Mouse (Mus musculus) forebrain, embryonic 16.5 days (tissue): Measurements from ENCODE around the gene Grm4. TPM values are rescaled to one million over a fixed set of nuclear protein-coding genes. Genes with fewer than 3 reads are reported as not detected.

ENCODE experiments used
- ATAC-seq: fragments of 200-750 bp; cut with Nextera tagmentation; 2 replicates; pipeline ENCODE4 v1.8.0; 2017; ENCODE audit warnings: mild to moderate bottlenecking, moderate library complexity
- H3K27ac ChIP-seq: fragments of 300-500 bp; sonication (generic); 2 replicates; pipeline ENCODE4 v1.5.1; 2014; ENCODE audit warnings: low read length, control low read depth
- H3K27me3 ChIP-seq: fragments of 300-500 bp; sonication (generic); replicated peaks from 2 replicates; pipeline ENCODE4 v1.6.1; 2014; ENCODE audit warnings: low read length; ENCODE audit not compliant: control insufficient read depth, insufficient read depth
- H3K36me3 ChIP-seq: fragments of 300-500 bp; sonication (generic); 2 replicates; pipeline ENCODE4 v1.6.1; 2014; ENCODE audit not compliant: control insufficient read depth, insufficient read depth
- H3K4me1 ChIP-seq: fragments of 300-500 bp; sonication (generic); replicated peaks from 2 replicates; pipeline ENCODE4 v1.6.1; 2014; ENCODE audit warnings: low read length; ENCODE audit not compliant: control insufficient read depth, insufficient read depth
- H3K4me2 ChIP-seq: fragments of 300-500 bp; sonication (generic); 2 replicates; pipeline ENCODE4 v1.6.1; 2014; ENCODE audit warnings: mild to moderate bottlenecking, low read length, control low read depth
- H3K4me3 ChIP-seq: fragments of 300-500 bp; sonication (generic); replicated peaks from 2 replicates; pipeline ENCODE4 v1.5.1; 2014; ENCODE audit warnings: mild to moderate bottlenecking, low read length, control low read depth
- H3K9ac ChIP-seq: fragments of 300-500 bp; sonication (generic); replicated peaks from 2 replicates; pipeline ENCODE4 v1.6.1; 2014; ENCODE audit warnings: low read depth, low read length, control low read depth
- H3K9me3 ChIP-seq: fragments of 300-500 bp; sonication (generic); 2 replicates; pipeline ENCODE4 v1.6.1; 2016; ENCODE audit warnings: low read length; ENCODE audit not compliant: control insufficient read depth
- WGBS: fragments of 180-500 bp; shearing (Covaris S2); extraction: QIAGEN DNeasy Blood & Tissue Kit; methylation state at CpG from one replicate; pipeline ENCODE4 v1.1.7; 2014; 5-methylcytosine and 5-hydroxymethylcytosine counted together
- polyA plus RNA-seq: library from polyadenylated mRNA; unstranded; fragments of >200 nt; fragmentation: Nextera tagmentation; extraction: Ambion mirVana; gene quantifications from 2 replicates; pipeline ENCODE4 v1.2.1, GENCODE M21; 2015

Gene Grm4
- polyA plus RNA-seq, 1 experiment from 2014 or later = 4.0 TPM

DNA sequence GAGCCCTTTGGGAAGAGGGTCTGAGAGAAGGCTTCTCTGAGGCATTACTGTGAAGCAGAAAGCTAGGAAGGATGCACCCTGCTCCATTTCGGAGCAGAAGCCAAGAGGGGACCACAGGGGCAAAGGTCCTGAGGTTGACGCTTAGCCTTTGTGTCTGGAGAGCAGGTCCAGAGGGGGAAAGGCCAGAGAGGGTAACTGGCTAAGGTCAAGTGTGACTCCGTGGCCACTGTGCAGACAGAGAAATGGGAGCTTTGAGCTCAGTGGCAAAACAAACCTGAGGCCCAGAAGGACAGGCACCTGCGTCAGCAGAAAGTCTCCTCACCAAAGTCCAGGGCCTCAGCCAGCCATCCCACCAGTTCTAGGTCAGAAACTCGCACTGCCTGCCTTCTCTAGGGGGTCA lies 12.7 kb downstream of the Grm4 start:
- Histone ChIP-seq H3K9me3 (no peaks in the 10 kb centered on the region), H3K27me3 (peaks cover 16% of the 10 kb centered on the region), H3K36me3 (no peaks in the 10 kb centered on the region), H3K4me3 (no peak overlapping the region), H3K4me2 (no peak overlapping the region), H3K27ac (no peak overlapping the region), H3K9ac (no peak overlapping the region), H3K4me1 (peaks cover 16% of the 10 kb centered on the region)
- 71% methylated on average over 5 of the region's 5 CpGs for WGBS
- no peak for ATAC-seq

DNA sequence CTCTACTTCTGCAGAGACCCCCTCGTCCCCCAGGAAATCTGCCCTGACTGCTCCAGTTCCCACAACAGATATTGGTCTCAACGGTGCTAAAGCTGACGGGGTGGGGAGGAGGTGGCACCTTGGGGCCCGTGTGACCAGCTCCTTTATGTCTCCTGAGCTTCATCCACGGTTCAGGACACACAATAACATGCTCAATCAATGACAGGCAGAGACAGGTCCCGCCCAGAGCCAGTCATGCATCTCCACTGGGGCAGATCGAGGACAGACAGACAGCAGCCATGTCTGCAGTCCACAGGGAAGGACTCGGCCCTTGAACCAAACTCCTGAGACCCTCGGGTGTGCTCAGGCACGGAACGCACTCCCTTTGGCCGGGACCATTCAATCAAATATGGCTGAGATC lies 13.2 kb downstream of the Grm4 start:
- Histone ChIP-seq H3K4me1 (peaks cover 16% of the 10 kb centered on the region), H3K9ac (no peak overlapping the region), H3K4me2 (no peak overlapping the region), H3K36me3 (no peaks in the 10 kb centered on the region), H3K9me3 (no peaks in the 10 kb centered on the region), H3K4me3 (no peak overlapping the region), H3K27me3 (peaks cover 15% of the 10 kb centered on the region), H3K27ac (no peak overlapping the region)
- 70% methylated on average over 12 of the region's 12 CpGs for WGBS
- no peak for ATAC-seq

DNA sequence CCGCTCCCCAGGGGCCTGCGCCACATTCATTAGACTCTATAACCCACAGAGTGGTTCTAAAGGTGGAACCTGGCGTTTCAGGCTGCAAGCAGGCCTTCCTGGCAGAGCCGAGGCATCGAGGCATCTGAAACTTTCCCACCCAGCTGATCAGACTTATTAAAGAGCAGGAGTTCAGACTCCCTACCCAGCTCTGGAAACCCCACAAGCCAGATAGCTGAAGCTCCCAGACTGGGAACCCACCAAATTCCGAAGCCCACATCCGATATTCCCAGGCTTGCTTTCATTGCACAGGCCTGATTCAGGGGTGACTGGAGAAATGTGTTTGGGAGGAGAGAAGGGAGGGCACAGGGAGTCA lies 13.6 kb downstream of the Grm4 start:
- Histone ChIP-seq H3K4me1 (peaks cover 18% of the 10 kb centered on the region), H3K4me2 (no peak overlapping the region), H3K27ac (no peak overlapping the region), H3K36me3 (no peaks in the 10 kb centered on the region), H3K27me3 (peaks cover 15% of the 10 kb centered on the region), H3K9ac (no peak overlapping the region), H3K9me3 (no peaks in the 10 kb centered on the region), H3K4me3 (no peak overlapping the region)
- ATAC-seq = no peak
- 82% methylated on average over 7 of the region's 7 CpGs for WGBS

DNA sequence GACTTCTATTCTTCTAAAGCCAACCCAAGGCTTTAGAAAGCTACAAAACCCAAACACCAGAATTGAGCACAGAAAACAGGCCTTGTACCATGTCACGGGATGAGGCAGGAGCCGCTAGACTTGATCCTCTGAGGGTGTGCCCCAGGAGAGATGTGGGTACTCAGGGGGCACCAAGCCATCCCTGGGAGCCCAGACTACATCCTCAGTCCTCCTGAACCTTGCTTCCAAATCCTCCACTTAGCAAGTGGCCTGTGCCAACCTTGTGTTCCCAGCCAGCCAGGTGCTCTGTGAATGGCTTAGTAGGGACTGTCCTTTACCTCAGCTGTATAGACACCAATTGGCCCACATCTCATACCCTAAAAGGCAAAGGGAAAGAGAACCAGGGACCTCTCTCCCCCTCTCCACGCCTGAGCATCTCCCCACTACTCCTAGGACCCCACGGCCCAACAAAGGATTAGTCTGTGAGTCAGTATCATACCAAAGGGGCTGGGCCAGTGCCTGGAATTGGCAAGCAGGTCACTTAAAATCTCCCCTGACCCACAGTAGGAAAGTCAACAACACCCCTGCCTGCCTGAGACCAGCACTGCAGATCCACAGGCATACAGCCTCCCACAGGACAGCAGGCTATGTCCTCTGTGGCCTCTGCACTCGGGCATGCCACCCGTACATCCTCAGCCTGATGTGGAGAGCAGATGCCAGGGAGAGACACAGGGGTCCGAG lies 14.2 kb downstream of the Grm4 start:
- Histone ChIP-seq H3K4me1 (peaks cover 18% of the 10 kb centered on the region), H3K27me3 (peaks cover 11% of the 10 kb centered on the region), H3K36me3 (no peaks in the 10 kb centered on the region), H3K4me3 (no peak overlapping the region), H3K9ac (no peak overlapping the region), H3K27ac (no peak overlapping the region), H3K4me2 (no peak overlapping the region), H3K9me3 (no peaks in the 10 kb centered on the region)
- WGBS = 88% methylated on average over 7 of the region's 7 CpGs
- ATAC-seq = no peak

DNA sequence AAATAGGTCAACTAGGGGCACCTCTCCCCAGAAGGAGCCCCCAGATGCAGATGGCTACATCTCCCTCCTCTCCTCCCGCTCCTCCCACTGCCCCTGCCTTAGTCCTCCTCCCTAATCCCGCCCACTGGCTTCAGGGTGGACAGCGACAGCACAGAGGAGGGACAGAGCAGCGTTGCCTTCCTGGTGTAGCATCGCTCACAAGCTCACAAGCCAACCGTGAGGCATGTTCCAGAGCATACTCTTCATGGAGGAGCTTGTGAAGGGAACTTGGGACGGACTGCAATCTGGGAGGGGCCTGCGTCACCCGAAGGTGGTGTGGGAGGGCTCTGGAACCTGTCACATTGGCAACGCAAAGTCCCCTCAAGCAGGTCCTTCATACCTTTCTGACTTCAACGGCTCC lies 14.8 kb downstream of the Grm4 start:
- peaks cover 22% of the 10 kb centered on the region for H3K4me1 ChIP-seq
- no peak overlapping the region for H3K27ac ChIP-seq

DNA sequence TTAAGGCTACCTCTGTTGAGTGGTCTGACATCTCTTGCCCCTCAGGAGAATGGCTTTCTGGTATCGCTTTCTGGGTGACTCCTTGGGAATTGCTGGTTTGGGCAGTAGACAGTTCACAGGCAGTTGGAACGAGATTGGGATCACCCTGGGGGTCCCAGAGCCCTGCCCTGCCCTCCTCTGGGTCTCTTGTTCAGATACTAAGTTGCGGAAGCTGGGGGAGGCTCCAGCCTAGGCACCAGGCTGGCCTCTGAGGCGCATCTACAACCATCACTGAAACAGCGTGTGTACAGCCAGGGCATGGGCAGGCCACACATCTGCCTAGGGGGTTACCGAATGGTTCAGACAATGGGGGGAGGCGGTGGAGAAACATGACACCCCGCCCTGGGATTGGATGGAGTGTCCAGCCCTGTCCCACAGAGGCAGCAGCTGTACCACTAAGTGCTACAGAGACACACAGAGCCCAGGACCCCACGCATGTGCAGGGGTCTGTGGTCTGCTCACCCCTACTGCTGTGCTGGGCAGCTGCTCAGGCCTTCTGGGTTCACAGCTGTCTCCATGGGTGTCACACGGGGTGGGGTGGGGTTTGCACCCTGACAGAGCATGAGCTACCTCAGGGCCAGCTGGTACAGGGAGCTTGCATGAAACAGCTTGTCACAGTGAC lies 15.9 kb downstream of the Grm4 start:
- H3K4me1 ChIP-seq = peaks cover 32% of the 10 kb centered on the region
- H3K4me2 ChIP-seq = no peak overlapping the region
- no peak overlapping the region for H3K4me3 ChIP-seq
- H3K9me3 ChIP-seq = no peaks in the 10 kb centered on the region
- H3K36me3 ChIP-seq = no peaks in the 10 kb centered on the region
- ATAC-seq = peak; percentile 10; the same call in 1 of the 2 replicates
- 22% methylated on average over 10 of the region's 10 CpGs for WGBS
- H3K27ac ChIP-seq = no peak overlapping the region
- no peak overlapping the region for H3K9ac ChIP-seq
- H3K27me3 ChIP-seq = no peaks in the 10 kb centered on the region; the same call in 1 of the 2 replicates

More for the DNA sequence above, 14.8 kb downstream of the Grm4 start:
- Histone ChIP-seq H3K4me3 (no peak overlapping the region), H3K4me2 (no peak overlapping the region), H3K36me3 (no peaks in the 10 kb centered on the region), H3K9ac (no peak overlapping the region), H3K9me3 (no peaks in the 10 kb centered on the region), H3K27me3 (peaks cover 8% of the 10 kb centered on the region)
- no peak for ATAC-seq
- WGBS = 55% methylated on average over 10 of the region's 11 CpGs

DNA sequence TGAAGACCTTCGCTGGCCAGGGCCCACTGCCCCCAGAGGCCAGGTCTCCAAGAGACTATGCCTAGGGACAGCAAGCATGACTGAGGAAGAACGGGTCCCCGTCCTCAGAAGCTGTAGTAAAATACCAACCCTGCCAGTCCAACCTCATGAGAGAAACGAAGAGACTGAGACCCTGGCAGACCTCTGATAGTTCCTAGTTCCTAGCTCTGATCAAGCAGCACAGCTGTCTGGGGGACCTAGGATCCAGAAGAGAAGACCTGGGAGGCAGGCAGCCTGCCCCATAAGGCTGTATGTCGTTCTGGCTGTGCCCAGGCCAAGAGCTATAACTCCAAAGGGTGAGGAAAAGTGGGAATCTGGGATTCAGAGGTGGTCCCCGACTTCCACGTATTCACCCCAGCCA lies 17.3 kb downstream of the Grm4 start:
- 82% methylated on average over 7 of the region's 7 CpGs for WGBS
- no peak overlapping the region for H3K4me2 ChIP-seq
- H3K36me3 ChIP-seq = no peaks in the 10 kb centered on the region
- no peaks in the 10 kb centered on the region for H3K27me3 ChIP-seq
- H3K9ac ChIP-seq = no peak overlapping the region
- peaks cover 36% of the 10 kb centered on the region for H3K4me1 ChIP-seq
- H3K27ac ChIP-seq = no peak overlapping the region
- no peak overlapping the region for H3K4me3 ChIP-seq
- no peak for ATAC-seq
- no peaks in the 10 kb centered on the region for H3K9me3 ChIP-seq

DNA sequence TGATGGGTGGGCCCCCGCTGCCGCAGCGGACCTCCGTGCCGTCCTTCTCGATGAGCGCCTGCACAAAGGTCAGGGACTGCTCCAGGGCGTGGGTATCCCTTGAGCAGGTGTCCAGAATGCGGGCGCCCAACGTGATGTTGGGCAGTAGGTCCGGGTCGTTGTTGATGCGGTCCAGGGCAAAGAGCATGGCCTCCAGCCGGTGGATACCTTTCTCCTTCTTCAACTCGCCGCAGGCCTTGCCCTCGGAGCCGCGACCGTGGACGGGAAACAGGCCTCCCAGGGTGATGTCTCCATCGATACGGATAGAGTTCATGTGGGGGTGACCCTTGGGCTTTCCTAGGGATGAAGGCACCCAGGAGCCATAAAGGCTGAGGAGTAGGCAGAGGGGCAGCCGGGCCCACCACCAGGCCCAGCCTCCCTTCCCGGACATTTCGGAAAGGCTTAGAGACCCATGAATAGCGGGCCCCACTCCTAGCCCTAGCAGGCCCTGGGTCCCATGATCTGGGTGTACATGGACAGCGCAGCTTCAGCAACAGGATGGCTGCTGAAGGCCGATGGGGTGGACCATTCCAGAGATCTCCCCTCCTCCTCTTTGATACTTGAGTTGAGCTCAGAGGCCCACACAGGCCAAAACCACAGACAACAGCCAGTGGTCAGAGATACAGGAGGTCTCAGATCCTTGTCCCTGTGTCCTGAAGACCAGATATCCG lies 18.3 kb downstream of the Grm4 start:
- peak overlapping the region; percentile 85 for H3K27ac ChIP-seq
- H3K4me2 ChIP-seq = no peak overlapping the region
- peaks cover 36% of the 10 kb centered on the region for H3K4me1 ChIP-seq
- ATAC-seq = no peak
- no peaks in the 10 kb centered on the region for H3K9me3 ChIP-seq
- no peak overlapping the region for H3K4me3 ChIP-seq
- H3K27me3 ChIP-seq = no peaks in the 10 kb centered on the region
- no peaks in the 10 kb centered on the region for H3K36me3 ChIP-seq
- 76% methylated on average over 31 of the region's 31 CpGs for WGBS
- H3K9ac ChIP-seq = no peak overlapping the region; the same call in 1 of the 2 replicates

DNA sequence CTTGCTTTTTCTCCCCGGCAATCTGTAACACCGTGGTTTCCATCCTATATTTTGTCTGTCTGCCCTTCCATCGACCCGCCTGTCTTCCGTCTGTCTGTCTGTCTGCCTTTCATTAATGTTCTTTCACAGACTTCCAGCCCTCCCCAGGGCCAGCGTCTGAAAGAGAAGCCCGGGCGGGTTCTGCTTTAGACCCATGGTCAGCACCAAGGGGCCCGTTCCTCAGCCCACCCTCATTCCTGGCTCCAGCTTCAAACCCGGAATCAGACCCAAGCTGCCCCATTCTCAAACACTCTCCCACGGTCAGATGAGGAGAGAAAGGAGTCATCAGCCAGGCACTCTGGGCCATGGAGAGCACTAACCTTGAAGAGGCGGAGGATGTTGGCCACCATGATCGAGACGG lies 18.9 kb downstream of the Grm4 start:
- Histone ChIP-seq H3K9ac (no peak overlapping the region; the same call in none of the 2 replicates), H3K27ac (peak overlapping the region; percentile 85), H3K36me3 (no peaks in the 10 kb centered on the region), H3K4me1 (peaks cover 36% of the 10 kb centered on the region), H3K4me3 (peak overlapping the region; percentile 18), H3K9me3 (no peaks in the 10 kb centered on the region), H3K4me2 (peak overlapping the region; percentile 41), H3K27me3 (no peaks in the 10 kb centered on the region)
- no peak for ATAC-seq
- WGBS = 21% methylated on average over 14 of the region's 14 CpGs
